Mouse (Mus musculus) intestine, postnatal 0 days (tissue): ENCODE measurements around the gene Atpif1. TPM values are rescaled to one million over a fixed set of nuclear protein-coding genes. Genes with fewer than 3 reads are reported as not detected.
A peak's percentile ranks its signal among the peaks of the same experiment; 100 is the strongest.
"Not testable (repeated sequence)": the region's sequence is repeated elsewhere in the genome, so short reads cannot be mapped to it uniquely, and the experiment has no call there.

ENCODE experiments used
- ATAC-seq: fragments of 200-750 bp; cut with Nextera tagmentation; 2 replicates; pipeline ENCODE4 v1.8.0; 2017; ENCODE audit warnings: mild to moderate bottlenecking, moderate TSS enrichment, moderate library complexity
- H3K27ac ChIP-seq: fragments of 300-500 bp; sonication (generic); 2 replicates; pipeline ENCODE4 v1.5.1; 2014; ENCODE audit warnings: mild to moderate bottlenecking, low read depth, low read length, moderate library complexity
- H3K27me3 ChIP-seq: fragments of 300-500 bp; sonication (generic); replicated peaks from 2 replicates; pipeline ENCODE4 v1.6.1; 2014; ENCODE audit warnings: low read length, mixed read lengths; ENCODE audit not compliant: control insufficient read depth, insufficient read depth
- H3K36me3 ChIP-seq: fragments of 300-500 bp; sonication (generic); 2 replicates; pipeline ENCODE4 v1.6.1; 2014; ENCODE audit warnings: mild to moderate bottlenecking, moderate library complexity; ENCODE audit not compliant: control insufficient read depth, insufficient read depth
- H3K4me1 ChIP-seq: fragments of 300-500 bp; sonication (generic); replicated peaks from 2 replicates; pipeline ENCODE4 v1.6.1; 2014; ENCODE audit warnings: antibody characterized with exemption, low read length, mixed read lengths; ENCODE audit not compliant: control insufficient read depth, insufficient read depth
- H3K4me2 ChIP-seq: fragments of 300-500 bp; sonication (generic); replicated peaks from 2 replicates; pipeline ENCODE4 v1.6.1; 2014; ENCODE audit warnings: low read depth, mild to moderate bottlenecking, moderate library complexity
- H3K4me3 ChIP-seq: fragments of 300-500 bp; sonication (generic); 2 replicates; pipeline ENCODE4 v1.5.1; 2014; ENCODE audit warnings: low read depth, low read length
- H3K9ac ChIP-seq: fragments of 300-500 bp; sonication (generic); 2 replicates; pipeline ENCODE4 v1.6.1; 2014; ENCODE audit warnings: mild to moderate bottlenecking, low read depth, low read length
- H3K9me3 ChIP-seq: fragments of 300-500 bp; sonication (generic); 2 replicates; pipeline ENCODE4 v1.6.1; 2016; ENCODE audit warnings: mixed run types; ENCODE audit not compliant: control insufficient read depth
- CTCF ChIP-seq: sonication (generic); IDR thresholded peaks from 2 replicates; pipeline ENCODE4 v1.5.1; 2016; ENCODE audit warnings: low read depth, mild to moderate bottlenecking, control low read depth, antibody characterized with exemption, moderate library complexity
- WGBS: fragments of 180-500 bp; shearing (Covaris S2); extraction: QIAGEN DNeasy Blood & Tissue Kit; methylation state at CpG from one replicate; pipeline ENCODE4 v1.1.7; 2014; 5-methylcytosine and 5-hydroxymethylcytosine counted together
- polyA plus RNA-seq: library from polyadenylated mRNA; unstranded; fragments of >200 nt; fragmentation: Nextera tagmentation; extraction: Ambion mirVana; gene quantifications from 2 replicates; pipeline ENCODE4 v1.2.1, GENCODE M21; 2015

Atpif1 gene
- polyA plus RNA-seq, 1 experiment from 2014 or later = 1,835 TPM

- H3K4me2 ChIP-seq = peak overlapping the region; percentile 48
- TF ChIP-seq CTCF = no peak
- WGBS = 58% methylated on average over 12 of the region's 12 CpGs
- no peaks in the 10 kb centered on the region; the same call in 1 of the 2 replicates for H3K36me3 ChIP-seq
- H3K27ac ChIP-seq = peak overlapping the region; percentile 74
- no peaks in the 10 kb centered on the region for H3K27me3 ChIP-seq
- 0 out of 2 replicates have a peak, but pooled peaks cover 4% of the 10 kb centered on the region for H3K4me1 ChIP-seq
- H3K4me3 ChIP-seq = peak overlapping the region; percentile 21; the same call in 1 of the 2 replicates
- ATAC-seq = peak; percentile 89
- H3K9ac ChIP-seq = peak overlapping the region; percentile 5; the same call in 1 of the 2 replicates
- H3K9me3 ChIP-seq = no peaks in the 10 kb centered on the region
Observed at GRCm38 (mm10) chr4:132565089-132565747, 31.8 kb upstream of the Atpif1 start.

DNA sequence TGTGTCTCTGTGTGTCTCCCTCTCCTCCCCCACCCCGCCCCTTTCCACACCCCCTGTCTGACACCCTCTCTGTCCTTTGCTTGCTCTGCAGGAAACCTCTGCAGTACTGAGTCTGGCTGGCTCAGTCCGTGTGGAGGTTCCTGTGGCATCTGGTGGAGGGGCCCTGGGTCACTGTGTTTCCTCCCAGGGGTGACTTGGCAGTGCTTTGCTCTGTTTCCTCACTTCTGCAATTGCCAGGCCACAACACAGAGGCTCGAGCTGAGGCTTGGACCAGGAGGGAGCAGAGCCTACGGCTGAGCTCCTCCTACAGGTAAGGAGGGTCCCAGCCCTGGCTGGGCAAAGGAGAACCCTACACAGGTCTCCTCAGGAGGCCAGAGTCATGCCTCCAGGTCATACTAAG lies 30.5 kb upstream of the Atpif1 start, which contains the start of gene Ptafr:
Gene Ptafr (plus strand): TSS at position 103 of the 400 bp plus-strand sequence.
- Histone ChIP-seq H3K27ac (peak within 1 kb of the TSS; percentile 28), H3K9me3 (no peaks in the 10 kb centered on the region), H3K27me3 (no peaks in the 10 kb centered on the region), H3K36me3 (no peaks in the 10 kb centered on the region; the same call in 1 of the 2 replicates), H3K4me1 (0 out of 2 replicates have a peak, but pooled peaks cover 4% of the 10 kb centered on the region), H3K9ac (no peak within 1 kb of the TSS), H3K4me2 (peak within 1 kb of the TSS; percentile 28; the same call in 1 of the 2 replicates), H3K4me3 (no peak within 1 kb of the TSS)
- 34% methylated on average over 4 of the region's 4 CpGs for WGBS
- 0 out of 2 replicates have a peak, but pooled peaks have one; percentile 10 for TF ChIP-seq CTCF
- ATAC-seq = no peak

GRCm38 (mm10) chr4:132563261-132563660 lies 29.8 kb upstream of the Atpif1 start:
- no peak for ATAC-seq

DNA sequence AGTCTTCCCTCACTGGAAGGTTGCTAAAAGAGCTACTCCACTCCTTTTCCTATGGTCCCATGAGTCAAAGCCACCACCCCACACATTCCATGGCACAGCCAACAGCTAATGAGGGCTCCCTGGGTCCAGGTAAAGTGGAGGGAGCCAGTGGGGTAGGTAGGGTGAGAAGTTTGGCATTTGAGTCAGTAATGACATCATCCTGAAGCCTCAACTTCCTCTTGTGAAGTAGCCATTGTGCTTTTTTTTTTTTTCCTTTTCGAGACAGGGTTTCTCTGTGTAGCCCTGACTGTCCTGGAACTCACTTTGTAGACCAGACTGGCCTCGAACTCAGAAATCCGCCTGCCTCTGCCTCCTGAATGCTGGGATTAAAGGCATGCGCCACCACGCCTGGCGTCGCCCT lies 22.1 kb upstream of the Atpif1 start:
- not testable (repeated sequence) for H3K9me3 ChIP-seq, ATAC-seq, H3K4me2 ChIP-seq, H3K27me3 ChIP-seq, H3K27ac ChIP-seq, H3K4me1 ChIP-seq, H3K4me3 ChIP-seq, H3K9ac ChIP-seq
- peaks cover 33% of the 10 kb centered on the region for H3K36me3 ChIP-seq
- WGBS = 92% methylated on average over 7 of the region's 7 CpGs

More at GRCm38 (mm10) chr4:132563261-132563660, 29.8 kb upstream of the Atpif1 start:
- no peak for TF ChIP-seq CTCF
- Histone ChIP-seq H3K27ac (no peak overlapping the region), H3K9me3 (no peaks in the 10 kb centered on the region), H3K27me3 (no peaks in the 10 kb centered on the region), H3K4me2 (peak overlapping the region; percentile 28; the same call in 1 of the 2 replicates), H3K4me3 (no peak overlapping the region), H3K4me1 (0 out of 2 replicates have a peak, but pooled peaks cover 4% of the 10 kb centered on the region), H3K9ac (no peak overlapping the region), H3K36me3 (no peaks in the 10 kb centered on the region; the same call in 1 of the 2 replicates)
- 72% methylated on average over 3 of the region's 3 CpGs for WGBS

DNA sequence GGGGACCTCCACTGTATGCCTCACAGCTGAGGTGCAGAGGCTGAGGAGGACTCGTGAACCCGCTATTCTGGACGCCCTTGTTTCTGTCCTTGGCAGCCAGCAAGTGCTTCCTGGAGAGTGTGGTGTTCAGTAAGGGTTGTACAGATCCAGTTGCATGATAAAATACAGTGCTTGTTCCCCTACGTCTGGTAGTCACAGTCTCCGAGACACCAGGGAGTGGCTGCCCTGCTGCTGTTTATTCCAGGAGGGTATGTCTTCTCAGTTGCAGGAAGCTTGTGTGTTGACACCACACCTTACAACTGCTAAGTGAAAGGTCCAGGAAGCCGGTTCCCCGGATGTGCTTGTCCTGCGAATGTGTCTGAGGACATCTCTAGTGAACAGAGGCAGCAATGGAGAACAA lies 21.2 kb upstream of the Atpif1 start:
- ATAC-seq = peak; percentile 58
- Histone ChIP-seq H3K27me3 (no peaks in the 10 kb centered on the region), H3K9ac (no peak overlapping the region), H3K9me3 (no peaks in the 10 kb centered on the region), H3K4me3 (no peak overlapping the region), H3K4me2 (no peak overlapping the region), H3K4me1 (no peaks in the 10 kb centered on the region), H3K27ac (no peak overlapping the region; the same call in 1 of the 2 replicates), H3K36me3 (peaks cover 39% of the 10 kb centered on the region)
- no peak for TF ChIP-seq CTCF
- 44% methylated on average over 8 of the region's 8 CpGs for WGBS

GRCm38 (mm10) chr4:132554221-132554620 lies 20.8 kb upstream of the Atpif1 start:
- no peaks in the 10 kb centered on the region for H3K9me3 ChIP-seq
- peak; percentile 25; the same call in 1 of the 2 replicates for TF ChIP-seq CTCF
- peak; percentile 51; the same call in 1 of the 2 replicates for ATAC-seq
- no peak overlapping the region for H3K4me3 ChIP-seq
- peaks cover 43% of the 10 kb centered on the region for H3K36me3 ChIP-seq
- H3K4me2 ChIP-seq = no peak overlapping the region
- no peaks in the 10 kb centered on the region for H3K27me3 ChIP-seq
- WGBS = 45% methylated on average over 5 of the region's 5 CpGs
- no peaks in the 10 kb centered on the region for H3K4me1 ChIP-seq
- no peak overlapping the region; the same call in 1 of the 2 replicates for H3K27ac ChIP-seq
- no peak overlapping the region for H3K9ac ChIP-seq
